Mouse (Mus musculus) CD8-positive naive resting alpha-beta T cell, adult 2 months (primary cell): ENCODE results near the gene Rtn4r.

Source experiments
- DNase-seq, 2 experiments: peaks; one replicate each; pipeline ENCODE4 v3.0.0; 2022; ENCODE audit warnings: low read depth in 2 of 2, low spot score in 2 of 2

Rtn4r gene

GRCm38 (mm10) chr16:18124626-18125025 lies 2.8 kb upstream of the Rtn4r start:
- no peak for DNase-seq

GRCm38 (mm10) chr16:18125131-18125530 lies 2.3 kb upstream of the Rtn4r start:
- no peak for DNase-seq

- no peak for DNase-seq
These were observed 1.2 kb upstream of the Rtn4r start for GRCm38 (mm10) chr16:18126211-18126610.

GRCm38 (mm10) chr16:18127871-18128563 lies 575 bp downstream of the Rtn4r start:
- DNase-seq = no peak

- no peak for DNase-seq
These were observed 1.1 kb downstream of the Rtn4r start for GRCm38 (mm10) chr16:18128564-18128935.

- no peak for DNase-seq
These were observed 2.0 kb downstream of the Rtn4r start for GRCm38 (mm10) chr16:18129413-18129812.

GRCm38 (mm10) chr16:18130288-18130687 lies 2.8 kb downstream of the Rtn4r start:
- no peak for DNase-seq

- DNase-seq = no peak
These were observed 3.3 kb downstream of the Rtn4r start for GRCm38 (mm10) chr16:18130705-18131104.

- DNase-seq = no peak
These were observed 4.0 kb downstream of the Rtn4r start for GRCm38 (mm10) chr16:18131245-18131939.

- no peak for DNase-seq
These were observed 4.6 kb downstream of the Rtn4r start for GRCm38 (mm10) chr16:18132026-18132425.

- no peak for DNase-seq
These were observed 5.1 kb downstream of the Rtn4r start for GRCm38 (mm10) chr16:18132575-18132974.

- no peak for DNase-seq
These were observed 5.9 kb downstream of the Rtn4r start for GRCm38 (mm10) chr16:18133133-18133920.

GRCm38 (mm10) chr16:18135196-18135595 lies 7.8 kb downstream of the Rtn4r start:
- no peak for DNase-seq

GRCm38 (mm10) chr16:18136015-18136414 lies 8.6 kb downstream of the Rtn4r start:
- DNase-seq = no peak

GRCm38 (mm10) chr16:18144201-18144600 lies 16.8 kb downstream of the Rtn4r start:
- DNase-seq = no peak

- no peak for DNase-seq
These were observed 18.0 kb downstream of the Rtn4r start for GRCm38 (mm10) chr16:18145341-18145867.

GRCm38 (mm10) chr16:18148208-18148876 lies 20.9 kb downstream of the Rtn4r start:
- DNase-seq = no peak

GRCm38 (mm10) chr16:18149205-18149604 lies 21.8 kb downstream of the Rtn4r start:
- no peak for DNase-seq

- DNase-seq = no peak
These were observed 24.7 kb downstream of the Rtn4r start for GRCm38 (mm10) chr16:18152189-18152588.

GRCm38 (mm10) chr16:18152769-18153445 lies 25.5 kb downstream of the Rtn4r start:
- no peak for DNase-seq
